Mouse (Mus musculus): Measurements from ENCODE around the gene Sash3. TPM values are rescaled to one million over a fixed set of nuclear protein-coding genes. Genes with fewer than 3 reads are reported as not detected.

The Sash3 gene
- polyA plus RNA-seq (2012; rRNA removed) = 100 and 106 TPM in 2 replicates

DNA sequence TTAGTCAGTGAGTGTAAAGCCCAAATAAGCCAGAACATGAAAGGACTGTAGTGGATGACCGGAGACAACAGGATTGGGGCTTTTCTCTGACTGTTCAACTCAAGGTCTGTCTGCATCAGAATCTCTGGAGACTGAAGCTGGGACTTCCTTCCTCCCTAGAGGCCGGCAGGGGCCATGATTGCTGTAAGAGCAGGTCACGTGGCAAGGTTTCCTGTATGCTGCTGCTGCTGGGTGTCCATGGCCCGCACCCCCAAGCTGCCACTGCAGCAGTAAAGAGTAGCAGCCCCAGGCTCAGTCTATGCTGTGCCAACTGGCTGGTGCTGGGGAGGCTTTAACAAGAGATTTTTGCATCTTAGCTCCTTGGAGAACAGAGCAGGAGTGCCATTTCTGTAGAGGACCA is at the start of gene Sash3:
Sash3 (plus strand) TSS at position 175 of the 400 bp plus-strand sequence.
- 35% methylated on average over 4 of the region's 4 CpGs for WGBS
- peak; percentile 63 to 77 for DNase-seq (ENCODE audit: low read depth in 1 of 2, low spot score in 2 of 2)
- Histone ChIP-seq H3K27ac (ENCODE audit: insufficient read depth, low read length) (peak within 1 kb of the TSS; percentile 98), H3K4me1 (ENCODE audit: control insufficient read depth, insufficient read depth, insufficient read length) (peaks cover 31% of the 10 kb centered on the region), H3K4me3 (ENCODE audit: extremely low read depth, insufficient read depth, insufficient read length) (peak within 1 kb of the TSS; percentile 88), H3K27me3 (ENCODE audit: control insufficient read depth, insufficient read depth, low read length) (no peaks in the 10 kb centered on the region), H3K36me3 (ENCODE audit: control insufficient read depth, insufficient read depth, low read length) (peaks cover 10% of the 10 kb centered on the region)
- TF ChIP-seq POLR2A (IDR thresholded peaks at IDR 0.05; ENCODE audit: low read depth, low read length) (peak; percentile 69), CTCF (IDR thresholded peaks at IDR 0.05; ENCODE audit: extremely low read depth, insufficient read depth, insufficient read length, insufficient replicate concordance) (no peak)

DNA sequence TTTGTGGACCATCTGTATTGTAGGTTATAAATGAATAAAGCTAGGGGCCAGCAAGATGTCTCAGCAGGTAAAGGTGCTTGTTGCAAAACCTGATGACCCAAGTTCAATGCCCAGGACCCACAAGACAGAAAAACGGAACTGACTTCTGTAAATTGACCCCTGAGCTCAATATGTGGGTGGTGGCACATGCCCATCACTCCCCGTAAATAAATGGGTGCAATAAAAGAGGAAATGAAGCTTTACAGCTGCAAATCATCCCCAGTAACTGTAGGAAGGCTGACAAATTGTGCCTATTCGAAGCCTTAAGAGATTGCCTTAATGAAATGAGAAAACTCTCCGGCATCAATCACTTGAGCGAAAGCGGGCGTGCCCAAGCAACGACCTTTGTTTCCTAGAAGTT is 49.7 kb upstream of the Sash3 start:
- no peaks in the 10 kb centered on the region for H3K36me3 ChIP-seq (ENCODE audit: control insufficient read depth, insufficient read depth, low read length)
- DNase-seq (ENCODE audit: low read depth in 1 of 2, low spot score in 2 of 2) = no peak
- H3K27ac ChIP-seq (ENCODE audit: insufficient read depth, low read length) = no peak overlapping the region
- peaks cover 7% of the 10 kb centered on the region; the same call in 1 of the 2 replicates for H3K4me1 ChIP-seq (ENCODE audit: control insufficient read depth, insufficient read depth, insufficient read length)
- TF ChIP-seq CTCF (IDR thresholded peaks at IDR 0.05; ENCODE audit: extremely low read depth, insufficient read depth, insufficient read length, insufficient replicate concordance) = no peak
- TF ChIP-seq POLR2A (IDR thresholded peaks at IDR 0.05; ENCODE audit: low read depth, low read length) = no peak
- WGBS = 53% methylated on average over 8 of the region's 8 CpGs
- no peaks in the 10 kb centered on the region for H3K27me3 ChIP-seq (ENCODE audit: control insufficient read depth, insufficient read depth, low read length)
- no peak overlapping the region for H3K4me3 ChIP-seq (ENCODE audit: extremely low read depth, insufficient read depth, insufficient read length)

DNA sequence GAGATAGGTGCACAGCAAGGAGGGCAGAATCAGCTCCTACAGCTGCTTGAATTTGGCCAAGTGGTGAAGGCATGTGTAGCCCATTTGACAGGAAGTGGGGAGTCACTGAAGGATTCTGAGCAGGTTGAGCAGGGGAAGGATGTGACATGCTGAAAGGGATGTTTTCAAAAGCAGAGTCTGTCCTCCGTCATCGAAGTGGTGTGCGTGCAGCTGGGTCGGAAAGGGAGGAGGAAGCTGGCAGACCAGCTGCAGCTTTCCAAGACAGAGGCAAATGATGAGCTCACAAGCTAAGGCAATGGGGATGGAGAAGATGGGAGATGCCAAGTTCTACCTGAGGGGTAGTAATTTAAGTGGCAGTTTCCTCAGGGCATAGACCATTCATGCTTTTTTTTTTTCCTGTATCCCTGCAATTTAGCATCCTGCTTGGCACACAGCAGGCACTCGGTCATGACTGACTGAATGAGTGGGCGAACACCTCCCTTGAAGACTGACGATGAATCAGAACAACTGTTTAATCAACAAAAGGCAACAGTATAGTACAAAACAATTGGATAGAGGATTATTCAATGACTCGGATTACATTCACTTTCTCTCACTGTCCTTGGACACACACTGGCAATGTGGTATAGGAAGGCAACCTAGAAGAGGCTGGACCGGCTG is 47.6 kb upstream of the Sash3 start:
- Histone ChIP-seq H3K36me3 (ENCODE audit: control insufficient read depth, insufficient read depth, low read length) (no peaks in the 10 kb centered on the region), H3K27ac (ENCODE audit: insufficient read depth, low read length) (no peak overlapping the region), H3K4me1 (ENCODE audit: control insufficient read depth, insufficient read depth, insufficient read length) (peaks cover 7% of the 10 kb centered on the region; the same call in 1 of the 2 replicates), H3K4me3 (ENCODE audit: extremely low read depth, insufficient read depth, insufficient read length) (no peak overlapping the region), H3K27me3 (ENCODE audit: control insufficient read depth, insufficient read depth, low read length) (no peaks in the 10 kb centered on the region)
- WGBS = 68% methylated on average over 9 of the region's 9 CpGs
- TF ChIP-seq CTCF (IDR thresholded peaks at IDR 0.05; ENCODE audit: extremely low read depth, insufficient read depth, insufficient read length, insufficient replicate concordance) = no peak
- no peak for TF ChIP-seq POLR2A (IDR thresholded peaks at IDR 0.05; ENCODE audit: low read depth, low read length)
- peak; percentile 7 to 41 for DNase-seq (ENCODE audit: low read depth in 1 of 2, low spot score in 2 of 2)

DNA sequence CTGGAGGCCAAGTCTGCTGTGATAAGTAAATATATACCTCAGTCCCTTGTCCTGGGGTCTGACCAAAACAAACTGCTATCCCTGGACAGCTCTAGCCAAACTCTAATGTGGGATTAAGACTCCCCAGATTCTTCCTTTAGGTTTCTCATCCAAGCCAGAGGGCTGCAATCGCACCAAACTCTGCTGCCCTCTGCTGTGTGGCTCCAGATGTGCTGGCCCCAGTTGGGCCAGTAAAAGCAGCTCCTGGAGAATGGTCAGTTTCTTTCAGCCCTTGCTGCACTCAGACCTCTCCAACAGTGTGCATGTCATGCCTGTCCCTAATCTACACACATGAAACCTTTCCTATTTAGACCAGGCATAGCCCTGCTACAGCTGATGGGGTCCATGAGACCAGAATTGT is 46.4 kb upstream of the Sash3 start:
- H3K36me3 ChIP-seq (ENCODE audit: control insufficient read depth, insufficient read depth, low read length) = no peaks in the 10 kb centered on the region
- no peak for DNase-seq (ENCODE audit: low read depth in 1 of 2, low spot score in 2 of 2)
- no peak overlapping the region for H3K4me3 ChIP-seq (ENCODE audit: extremely low read depth, insufficient read depth, insufficient read length)
- H3K27me3 ChIP-seq (ENCODE audit: control insufficient read depth, insufficient read depth, low read length) = no peaks in the 10 kb centered on the region
- 48% methylated on average over 1 of the region's 1 CpGs for WGBS
- peaks cover 7% of the 10 kb centered on the region; the same call in 1 of the 2 replicates for H3K4me1 ChIP-seq (ENCODE audit: control insufficient read depth, insufficient read depth, insufficient read length)
- no peak overlapping the region for H3K27ac ChIP-seq (ENCODE audit: insufficient read depth, low read length)
- no peak for TF ChIP-seq CTCF (IDR thresholded peaks at IDR 0.05; ENCODE audit: extremely low read depth, insufficient read depth, insufficient read length, insufficient replicate concordance)
- TF ChIP-seq POLR2A (IDR thresholded peaks at IDR 0.05; ENCODE audit: low read depth, low read length) = no peak

DNA sequence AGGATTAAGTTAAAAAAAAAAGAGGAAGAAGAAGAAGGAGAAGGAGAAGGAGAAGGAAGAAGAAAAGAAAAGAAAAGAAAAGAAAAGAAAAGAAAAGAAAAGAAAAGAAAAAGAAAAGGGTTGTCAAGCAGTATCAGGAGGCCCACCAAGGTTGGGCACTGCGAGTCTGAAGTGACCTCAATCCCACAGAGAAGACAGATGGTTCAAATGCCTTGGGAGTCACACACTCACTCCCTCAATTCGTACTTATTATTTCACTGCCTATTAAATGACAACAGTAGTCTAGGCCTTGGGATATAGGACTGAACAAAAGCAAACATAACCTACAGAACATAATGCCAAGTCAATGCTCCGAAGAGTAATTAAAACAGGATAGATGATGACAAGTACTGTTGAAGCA is 43.0 kb upstream of the Sash3 start:
- TF ChIP-seq POLR2A (IDR thresholded peaks at IDR 0.05; ENCODE audit: low read depth, low read length) (no peak), CTCF (IDR thresholded peaks at IDR 0.05; ENCODE audit: extremely low read depth, insufficient read depth, insufficient read length, insufficient replicate concordance) (no peak)
- no peaks in the 10 kb centered on the region for H3K36me3 ChIP-seq (ENCODE audit: control insufficient read depth, insufficient read depth, low read length)
- 79% methylated on average over 3 of the region's 3 CpGs for WGBS
- H3K4me3 ChIP-seq (ENCODE audit: extremely low read depth, insufficient read depth, insufficient read length) = no peak overlapping the region
- DNase-seq (ENCODE audit: low read depth in 1 of 2, low spot score in 2 of 2) = no peak
- H3K4me1 ChIP-seq (ENCODE audit: control insufficient read depth, insufficient read depth, insufficient read length) = peaks cover 3% of the 10 kb centered on the region; the same call in 1 of the 2 replicates
- no peaks in the 10 kb centered on the region for H3K27me3 ChIP-seq (ENCODE audit: control insufficient read depth, insufficient read depth, low read length)
- H3K27ac ChIP-seq (ENCODE audit: insufficient read depth, low read length) = no peak overlapping the region

DNA sequence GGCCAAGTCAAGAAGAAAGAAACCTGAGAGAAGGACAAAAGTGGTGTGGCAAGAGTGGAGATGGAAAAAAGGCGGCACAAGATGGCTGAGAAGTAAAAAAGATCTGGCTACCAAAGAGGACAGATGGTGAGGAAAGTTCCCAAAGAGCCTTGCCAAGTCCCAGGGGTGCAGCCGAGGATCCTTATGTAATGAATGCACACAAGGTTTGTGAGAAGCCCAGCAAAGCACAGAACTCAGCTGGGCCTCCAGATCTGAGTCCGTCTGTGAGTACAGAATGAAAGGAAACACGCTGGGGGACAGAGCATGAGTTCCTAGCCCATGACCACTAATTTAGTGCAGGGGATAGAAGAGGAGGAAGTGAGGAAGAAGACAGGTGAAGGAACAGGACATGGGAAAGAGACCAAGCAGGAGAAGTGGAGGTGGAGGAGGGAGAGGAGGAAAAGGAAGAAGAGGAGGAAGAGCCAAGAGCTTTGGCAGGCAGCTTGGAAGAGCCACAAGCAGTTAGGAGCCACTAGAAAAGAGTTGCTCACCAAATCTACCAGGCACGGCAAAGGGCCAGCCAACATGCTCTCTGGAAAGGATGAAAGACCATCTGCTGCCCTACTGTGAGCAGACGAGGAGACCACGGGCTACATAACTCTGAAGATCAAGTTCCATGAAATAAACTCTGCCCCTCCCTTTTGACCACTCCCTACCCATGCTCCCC is 41.3 kb upstream of the Sash3 start:
- Histone ChIP-seq H3K4me3 (ENCODE audit: extremely low read depth, insufficient read depth, insufficient read length) (no peak overlapping the region), H3K36me3 (ENCODE audit: control insufficient read depth, insufficient read depth, low read length) (no peaks in the 10 kb centered on the region), H3K4me1 (ENCODE audit: control insufficient read depth, insufficient read depth, insufficient read length) (no peaks in the 10 kb centered on the region), H3K27ac (ENCODE audit: insufficient read depth, low read length) (no peak overlapping the region), H3K27me3 (ENCODE audit: control insufficient read depth, insufficient read depth, low read length) (no peaks in the 10 kb centered on the region)
- TF ChIP-seq POLR2A (IDR thresholded peaks at IDR 0.05; ENCODE audit: low read depth, low read length) (no peak), CTCF (IDR thresholded peaks at IDR 0.05; ENCODE audit: extremely low read depth, insufficient read depth, insufficient read length, insufficient replicate concordance) (no peak)
- no peak for DNase-seq (ENCODE audit: low read depth in 1 of 2, low spot score in 2 of 2)
- WGBS = 88% methylated on average over 7 of the region's 7 CpGs

DNA sequence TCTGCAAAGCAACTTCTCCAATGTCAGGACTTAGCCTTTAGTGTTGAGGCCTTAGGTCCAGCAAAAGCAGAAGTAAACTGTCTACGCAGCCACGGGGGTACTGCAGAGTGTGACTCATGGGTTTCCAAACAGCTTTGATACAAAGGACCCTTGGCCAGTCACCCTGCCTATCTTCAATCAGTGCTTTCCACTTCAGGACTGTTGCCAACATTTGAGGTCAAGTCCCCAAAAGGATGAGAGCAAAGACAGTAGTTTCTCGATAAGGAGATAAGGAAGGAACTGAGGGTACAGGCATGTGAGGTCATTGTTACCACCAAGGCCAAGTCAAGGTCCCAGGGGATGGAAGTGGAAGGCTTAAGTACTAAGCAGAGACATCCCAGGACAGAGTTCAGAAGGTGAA is 40.0 kb upstream of the Sash3 start:
- TF ChIP-seq POLR2A (IDR thresholded peaks at IDR 0.05; ENCODE audit: low read depth, low read length) (no peak), CTCF (IDR thresholded peaks at IDR 0.05; ENCODE audit: extremely low read depth, insufficient read depth, insufficient read length, insufficient replicate concordance) (no peak)
- Histone ChIP-seq H3K36me3 (ENCODE audit: control insufficient read depth, insufficient read depth, low read length) (no peaks in the 10 kb centered on the region), H3K27ac (ENCODE audit: insufficient read depth, low read length) (no peak overlapping the region), H3K4me3 (ENCODE audit: extremely low read depth, insufficient read depth, insufficient read length) (no peak overlapping the region), H3K4me1 (ENCODE audit: control insufficient read depth, insufficient read depth, insufficient read length) (no peaks in the 10 kb centered on the region), H3K27me3 (ENCODE audit: control insufficient read depth, insufficient read depth, low read length) (no peaks in the 10 kb centered on the region)
- no peak for DNase-seq (ENCODE audit: low read depth in 1 of 2, low spot score in 2 of 2)
- WGBS = 42% methylated on average over 3 of the region's 3 CpGs
